Mouse (Mus musculus) retina, postnatal 1 day (tissue): ENCODE measurements around the gene Psen2.
A peak's percentile ranks its signal among the peaks of the same experiment; 100 is the strongest.

Experiments
- DNase-seq: peaks from one replicate; pipeline ENCODE4 v3.0.0-alpha.2; 2012

Gene Psen2

GRCm38 (mm10) chr1:180274725-180275308 lies 11.6 kb upstream of the Psen2 start:
- no peak for DNase-seq

GRCm38 (mm10) chr1:180269033-180269432 lies 5.8 kb upstream of the Psen2 start:
- no peak for DNase-seq

- DNase-seq = peak; percentile 91
Measured at GRCm38 (mm10) chr1:180268249-180269031, 5.2 kb upstream of the Psen2 start.

- DNase-seq = no peak
Measured at GRCm38 (mm10) chr1:180267151-180267550, 3.9 kb upstream of the Psen2 start.

- peak; percentile 54 for DNase-seq
Measured at GRCm38 (mm10) chr1:180265399-180265798, 2.2 kb upstream of the Psen2 start.

- DNase-seq = no peak
Measured at GRCm38 (mm10) chr1:180264851-180265250, 1.6 kb upstream of the Psen2 start.

GRCm38 (mm10) chr1:180264389-180264788 lies 1.2 kb upstream of the Psen2 start:
- no peak for DNase-seq

- no peak for DNase-seq
Measured at GRCm38 (mm10) chr1:180261857-180262570, 1.2 kb downstream of the Psen2 start.

GRCm38 (mm10) chr1:180261415-180261814 lies 1.8 kb downstream of the Psen2 start:
- no peak for DNase-seq

GRCm38 (mm10) chr1:180260886-180261285 lies 2.4 kb downstream of the Psen2 start:
- DNase-seq = no peak

GRCm38 (mm10) chr1:180259753-180260152 lies 3.5 kb downstream of the Psen2 start:
- no peak for DNase-seq

GRCm38 (mm10) chr1:180257446-180257845 lies 5.8 kb downstream of the Psen2 start:
- no peak for DNase-seq

- DNase-seq = no peak
Measured at GRCm38 (mm10) chr1:180256866-180257265, 6.4 kb downstream of the Psen2 start.

- peak; percentile 94 for DNase-seq
Measured at GRCm38 (mm10) chr1:180256138-180256674, 7.0 kb downstream of the Psen2 start.

GRCm38 (mm10) chr1:180255294-180256117 lies 7.7 kb downstream of the Psen2 start:
- DNase-seq = no peak

- DNase-seq = no peak
Measured at GRCm38 (mm10) chr1:180254316-180254715, 8.9 kb downstream of the Psen2 start.

- no peak for DNase-seq
Measured at GRCm38 (mm10) chr1:180252656-180253190, 10.5 kb downstream of the Psen2 start.

- peak; percentile 60 for DNase-seq
Measured at GRCm38 (mm10) chr1:180251176-180252048, 11.8 kb downstream of the Psen2 start.

GRCm38 (mm10) chr1:180250441-180250830 lies 12.8 kb downstream of the Psen2 start:
- no peak for DNase-seq

- DNase-seq = peak; percentile 85
Measured at GRCm38 (mm10) chr1:180249666-180250440, 13.4 kb downstream of the Psen2 start.
